Mouse (Mus musculus) thymus, postnatal 36 days (tissue): Measurements from ENCODE around the gene Rps19bp1.

Experiments used
- DNase-seq, 2 experiments: peaks; one replicate each; pipeline ENCODE4 v3.0.0; 2022; ENCODE audit warnings: mixed read lengths in 2 of 2

Gene Rps19bp1

DNA sequence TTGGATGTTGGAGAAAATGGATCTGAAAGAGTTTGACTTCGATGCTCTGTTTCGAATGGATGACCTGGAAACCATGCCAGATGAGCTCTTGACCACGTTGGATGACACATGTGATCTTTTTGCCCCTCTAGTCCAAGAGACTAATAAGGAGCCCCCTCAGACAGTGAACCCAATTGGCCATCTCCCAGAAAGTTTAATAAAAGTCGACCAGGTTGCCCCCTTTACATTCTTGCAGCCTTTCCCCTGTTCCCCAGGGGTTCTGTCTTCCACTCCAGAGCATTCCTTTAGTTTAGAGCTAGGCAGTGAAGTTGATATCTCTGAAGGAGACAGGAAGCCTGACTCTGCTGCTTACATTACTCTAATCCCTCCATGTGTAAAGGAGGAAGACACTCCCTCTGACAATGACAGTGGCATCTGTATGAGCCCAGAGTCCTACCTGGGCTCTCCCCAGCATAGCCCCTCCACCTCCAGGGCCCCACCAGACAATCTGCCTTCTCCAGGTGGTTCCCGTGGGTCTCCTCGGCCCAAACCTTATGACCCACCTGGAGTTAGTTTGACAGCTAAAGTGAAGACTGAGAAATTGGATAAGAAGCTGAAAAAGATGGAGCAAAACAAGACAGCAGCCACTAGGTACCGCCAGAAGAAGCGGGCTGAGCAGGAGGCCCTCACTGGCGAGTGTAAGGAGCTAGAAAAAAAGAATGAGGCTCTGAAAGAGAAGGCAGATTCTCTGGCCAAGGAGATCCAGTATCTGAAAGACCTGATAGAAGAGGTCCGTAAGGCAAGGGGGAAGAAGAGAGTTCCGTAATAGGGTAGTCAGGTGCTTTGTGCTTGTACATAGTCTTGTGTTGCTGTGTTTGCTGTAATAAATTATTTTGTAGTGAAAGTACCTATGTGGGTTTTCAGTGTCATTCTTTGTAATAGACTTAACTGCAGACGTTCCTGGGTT lies 7.2 kb downstream of the Rps19bp1 start:
- DNase-seq = no peak

DNA sequence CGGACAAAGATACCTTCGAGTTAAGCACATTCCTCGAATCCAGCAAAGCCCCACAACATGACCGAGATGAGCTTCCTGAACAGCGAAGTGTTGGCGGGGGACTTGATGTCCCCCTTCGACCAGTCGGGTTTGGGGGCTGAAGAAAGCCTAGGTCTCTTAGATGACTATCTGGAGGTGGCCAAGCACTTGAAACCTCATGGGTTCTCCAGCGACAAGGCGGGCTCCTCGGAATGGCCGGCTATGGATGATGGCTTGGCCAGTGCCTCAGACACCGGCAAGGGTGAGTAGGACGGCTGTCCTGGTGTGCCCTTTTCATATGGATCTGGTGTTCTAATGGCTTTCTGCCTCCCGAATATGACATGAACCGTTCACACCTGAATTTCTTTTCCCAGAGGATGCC lies 7.9 kb downstream of the Rps19bp1 start:
- no peak for DNase-seq

DNA sequence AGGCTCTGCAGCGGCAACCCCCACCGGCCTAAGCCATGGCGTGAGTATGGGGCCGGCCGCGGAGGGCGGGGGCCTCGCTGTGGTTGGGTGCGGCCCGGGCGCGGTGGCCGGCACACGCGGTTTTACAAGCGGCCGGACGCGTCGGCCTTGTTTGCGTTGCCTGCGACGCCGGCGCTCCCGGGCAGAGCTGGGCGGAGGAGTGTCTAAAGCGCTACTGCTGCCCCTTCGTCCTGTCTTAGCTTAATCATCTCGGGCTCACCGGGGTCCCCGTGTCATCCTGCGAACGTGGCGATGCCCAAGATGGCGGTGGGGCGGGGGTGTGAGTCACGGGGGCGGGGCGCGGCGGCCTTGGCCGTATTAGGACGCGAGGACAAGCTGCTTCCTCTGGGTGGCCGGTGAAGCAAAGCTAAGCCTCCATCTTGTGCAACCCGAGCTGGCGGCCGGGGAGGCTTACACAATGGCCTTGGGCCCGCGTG lies 8.4 kb downstream of the Rps19bp1 start:
- DNase-seq = peak in 1 of 2 experiments; percentile 64

DNA sequence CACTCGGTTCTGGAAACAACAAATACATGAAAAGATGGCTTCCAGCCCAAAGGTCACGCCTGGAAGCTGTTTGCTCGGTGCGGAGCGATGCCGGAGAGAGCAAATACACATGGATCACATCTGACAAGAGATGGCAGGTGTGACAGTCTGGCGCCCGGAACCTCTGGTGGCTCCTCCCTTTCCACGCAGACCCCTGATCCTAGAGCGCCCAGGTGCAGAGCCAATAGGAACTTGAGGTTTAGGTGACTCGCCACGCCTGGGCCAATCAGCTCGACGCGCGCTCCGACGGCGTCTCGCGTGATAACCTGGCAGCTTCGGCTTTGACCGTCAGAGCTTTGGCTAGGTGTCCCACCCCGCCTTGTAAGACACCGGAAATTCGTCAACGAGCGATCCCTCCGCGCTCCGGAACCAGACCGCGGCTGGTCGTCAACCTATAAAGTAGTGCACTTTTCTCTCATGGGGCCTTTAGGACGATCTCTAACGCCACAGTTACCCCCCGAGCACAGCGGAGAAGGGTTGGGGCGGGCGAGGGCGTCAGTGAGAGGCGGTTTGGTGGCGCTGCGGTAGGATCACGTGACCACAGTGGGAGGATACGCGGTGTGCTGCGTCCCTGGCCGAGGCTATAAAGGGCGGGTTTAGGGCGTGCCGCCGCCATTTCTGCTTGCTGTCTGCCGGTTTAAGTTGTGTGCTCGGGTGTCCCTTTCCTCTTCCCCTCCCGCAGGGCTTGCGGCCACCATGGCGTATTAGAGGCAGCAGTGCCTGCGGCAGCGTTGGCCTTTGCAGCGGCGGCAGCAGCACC lies 9.1 kb downstream of the Rps19bp1 start, which contains the start of gene Atf4:
Atf4 (plus strand) TSS at position 338 of the 799 bp plus-strand sequence.
- DNase-seq = peak; percentile 96 to 98

DNA sequence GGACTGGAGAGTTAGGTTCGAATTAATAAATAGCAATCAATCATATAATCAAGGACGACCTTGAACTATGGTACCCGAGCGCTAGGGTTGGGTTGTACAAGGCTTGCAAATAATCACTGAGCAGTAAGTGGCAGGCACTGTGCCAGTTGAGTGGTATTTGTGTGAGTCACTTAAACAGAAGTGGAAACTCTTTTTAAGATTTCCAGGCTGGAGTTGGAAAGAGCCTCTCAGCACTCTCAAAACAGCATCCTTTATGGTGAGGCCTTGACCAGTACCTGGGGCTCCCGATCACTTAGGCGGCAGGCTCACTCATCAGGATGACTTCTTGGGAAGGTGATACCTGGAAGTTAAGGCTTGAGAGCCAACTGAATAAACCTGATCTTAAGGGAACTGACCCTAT lies 9.9 kb downstream of the Rps19bp1 start:
- DNase-seq = no peak

DNA sequence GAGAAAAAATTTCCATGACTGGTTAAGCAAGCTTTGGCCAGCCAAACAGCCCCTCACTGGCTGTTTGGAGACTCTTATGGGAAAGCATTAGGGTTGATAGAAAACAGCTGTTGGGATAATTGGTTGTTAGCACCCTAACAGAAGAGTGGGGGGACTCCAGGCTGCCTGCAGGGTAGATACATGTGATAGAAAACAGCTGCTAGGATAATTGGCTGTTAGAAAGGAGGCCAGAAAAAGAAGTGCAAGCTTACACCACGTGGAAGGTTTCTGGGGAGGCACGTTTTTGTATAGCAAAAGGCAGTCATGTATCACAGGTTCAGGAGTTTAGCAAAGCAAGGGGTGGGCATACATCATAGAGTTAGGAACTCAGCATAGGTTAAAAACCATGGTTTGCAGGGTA lies 10.6 kb downstream of the Rps19bp1 start:
- no peak for DNase-seq

DNA sequence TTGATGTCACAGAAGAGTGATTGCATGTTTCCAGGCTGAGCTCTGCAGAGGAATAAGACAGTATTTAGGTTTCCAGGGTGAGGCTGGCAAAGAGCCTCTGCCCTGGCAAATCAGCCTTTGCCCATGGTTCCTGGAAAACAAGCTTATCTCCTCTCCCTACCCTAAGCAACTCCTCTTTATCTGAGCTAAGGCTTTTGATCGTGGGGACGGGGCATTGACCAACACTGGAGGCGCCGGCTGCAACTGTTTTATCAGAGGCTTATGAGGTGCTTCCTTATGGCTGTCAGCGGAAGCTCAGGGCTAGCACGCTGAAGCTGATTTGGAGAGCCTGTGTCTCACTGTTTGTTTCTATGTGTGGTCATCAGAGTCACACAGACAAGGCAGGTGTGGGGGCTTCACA lies 13.5 kb downstream of the Rps19bp1 start:
- no peak for DNase-seq

DNA sequence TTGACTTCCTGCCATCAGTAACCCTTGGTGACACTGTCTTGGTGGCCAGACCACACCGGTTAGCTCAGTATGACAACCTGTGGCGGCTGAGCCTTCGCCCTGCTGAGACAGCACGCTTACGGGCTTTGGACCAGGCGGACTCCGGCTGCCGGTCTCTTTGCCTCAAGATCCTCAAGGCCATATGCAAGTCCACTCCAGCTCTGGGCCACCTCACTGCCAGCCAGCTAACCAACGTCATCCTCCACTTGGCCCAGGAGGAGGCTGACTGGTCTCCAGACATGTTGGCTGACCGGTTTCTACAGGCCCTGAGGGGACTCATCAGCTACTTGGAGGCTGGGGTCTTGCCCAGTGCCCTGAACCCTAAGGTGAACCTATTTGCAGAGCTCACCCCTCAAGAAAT lies 14.4 kb downstream of the Rps19bp1 start:
- no peak for DNase-seq

DNA sequence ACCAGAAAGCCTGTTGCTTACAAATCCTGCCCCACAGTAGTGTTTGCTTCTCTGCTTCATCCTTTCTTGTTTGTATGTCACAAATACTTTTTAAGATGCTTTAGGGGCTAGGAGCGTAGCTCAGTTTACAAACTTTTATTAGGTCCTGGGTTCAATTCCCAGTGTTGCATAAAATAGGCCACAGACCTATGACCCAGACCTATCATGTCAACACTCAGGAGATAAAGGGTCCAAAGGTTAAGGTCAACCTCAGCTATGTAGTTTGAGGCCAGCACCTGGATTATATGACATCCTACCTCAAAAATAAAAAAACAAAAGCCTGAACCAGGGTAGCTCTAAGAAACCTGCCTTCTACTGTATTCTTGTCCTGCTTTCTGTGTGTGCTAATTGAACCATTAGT lies 15.5 kb downstream of the Rps19bp1 start:
- DNase-seq = no peak

DNA sequence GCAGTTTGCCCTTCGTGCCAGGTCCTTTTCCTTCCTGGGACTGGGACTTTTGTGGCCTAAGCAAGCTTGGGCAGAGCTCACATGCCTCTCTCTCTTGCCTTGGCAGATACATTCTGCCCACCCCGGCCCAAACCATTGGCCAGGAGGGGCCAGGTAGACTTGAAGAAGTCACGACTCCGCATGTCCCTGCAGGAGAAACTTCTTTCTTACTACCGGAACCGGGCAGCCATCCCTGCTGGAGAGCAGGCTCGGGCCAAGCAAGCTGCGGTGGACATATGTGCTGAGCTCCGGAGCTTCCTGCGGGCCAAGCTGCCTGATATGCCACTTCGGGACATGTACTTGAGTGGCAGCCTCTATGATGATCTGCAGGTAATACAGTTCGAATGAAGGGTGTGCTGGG lies 16.0 kb downstream of the Rps19bp1 start:
- DNase-seq = no peak

DNA sequence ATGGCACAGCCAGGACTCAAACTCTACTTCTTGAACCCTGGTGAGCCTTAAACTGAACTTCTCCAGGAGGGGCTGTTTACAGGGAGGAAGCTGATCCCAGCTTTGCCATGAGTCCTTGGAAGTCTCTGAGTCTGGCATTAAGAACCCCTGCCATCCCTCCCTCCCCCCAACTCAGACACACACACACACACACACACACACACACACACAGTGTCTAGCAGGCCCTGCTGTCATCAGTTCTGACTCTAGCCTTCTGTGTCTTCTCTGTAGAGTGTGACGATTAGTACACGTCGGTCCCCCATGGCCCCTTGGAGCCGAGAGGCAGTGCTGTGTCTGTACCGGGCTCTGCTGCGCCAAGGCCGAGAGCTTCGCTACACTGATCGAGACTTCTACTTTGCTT lies 28.6 kb downstream of the Rps19bp1 start, which contains the start of gene AC140267.1:
AC140267.1 (plus strand) TSS at position 301 of the 400 bp plus-strand sequence.
- DNase-seq = no peak

DNA sequence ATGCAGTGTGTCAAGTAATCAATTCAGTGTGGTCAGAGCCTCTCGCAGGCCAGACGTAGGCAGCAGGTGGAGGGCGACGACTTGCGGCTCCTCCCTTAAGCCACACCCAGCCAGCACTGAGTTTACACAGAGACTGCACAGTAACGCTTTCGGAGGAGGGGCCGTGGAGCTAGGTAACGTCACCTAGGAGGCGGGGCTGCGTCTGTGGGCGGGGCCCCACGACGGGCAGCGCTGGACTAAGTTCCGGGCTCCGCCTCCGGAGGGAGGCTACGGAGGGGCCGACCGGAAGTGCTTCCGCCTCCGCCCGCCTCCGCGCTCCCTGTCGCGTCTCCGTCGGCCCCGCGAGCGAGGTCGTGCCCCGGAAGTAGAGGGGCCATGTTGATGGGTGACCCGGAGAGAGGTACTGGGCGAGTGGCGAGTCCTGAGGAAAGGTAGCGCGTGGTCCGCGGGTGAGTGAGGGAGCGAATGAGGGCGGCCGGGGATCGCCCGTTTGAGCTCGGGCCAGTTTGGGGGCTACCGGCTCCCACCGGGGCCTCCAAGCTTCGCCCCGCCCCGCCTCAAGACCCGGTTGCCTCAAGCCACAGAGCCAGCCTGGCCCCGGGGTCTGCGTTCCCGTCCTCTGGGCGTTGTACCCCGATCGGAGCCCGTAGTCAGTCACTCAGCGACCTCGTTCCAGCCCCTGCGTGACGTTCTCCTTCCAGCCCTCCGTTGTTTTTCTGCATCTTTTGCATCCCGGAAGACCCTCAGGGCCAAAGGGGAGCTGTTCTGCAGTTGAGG lies 30.2 kb downstream of the Rps19bp1 start, which contains the start of gene Mief1:
Mief1 (plus strand) TSS at position 286 of the 777 bp plus-strand sequence.
- DNase-seq = peak; percentile 99

DNA sequence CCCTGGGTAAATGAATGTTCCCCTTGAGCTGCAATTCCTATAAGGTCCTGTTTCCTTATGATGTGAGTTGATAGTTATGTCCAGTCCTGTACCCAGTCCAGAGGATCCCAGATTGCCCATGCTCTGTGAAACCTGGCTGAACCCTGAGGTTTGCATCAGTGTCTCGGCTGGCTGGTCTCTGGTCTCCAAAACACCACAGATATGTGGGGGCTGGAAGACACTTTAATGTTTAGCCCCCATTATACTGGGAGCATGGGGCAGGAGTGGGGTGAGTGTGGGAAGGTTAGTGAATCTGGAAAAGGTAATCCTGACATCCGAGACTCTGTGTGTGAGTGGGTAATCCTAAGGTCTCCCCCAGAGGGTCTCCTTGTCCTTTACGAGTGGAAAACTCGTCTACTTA lies 31.1 kb downstream of the Rps19bp1 start:
- no peak for DNase-seq

DNA sequence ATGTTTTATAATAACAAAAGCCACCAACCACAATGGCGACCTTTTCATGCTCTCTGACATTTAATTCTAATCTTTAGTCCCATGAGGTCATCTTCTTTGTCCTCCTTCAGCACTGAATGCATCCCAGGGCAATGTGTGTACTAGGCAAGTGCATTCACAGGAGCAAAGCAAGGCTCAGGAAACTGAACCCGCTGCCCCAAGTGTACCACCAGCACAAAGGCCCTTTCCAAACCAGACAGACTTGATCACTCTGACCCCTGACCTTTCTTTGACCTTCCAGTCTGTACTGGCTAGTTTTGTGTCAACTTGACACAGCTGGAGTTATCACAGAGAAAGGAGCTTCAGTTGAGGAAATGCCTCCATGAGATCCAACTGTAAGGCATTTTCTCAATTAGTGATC lies 31.8 kb downstream of the Rps19bp1 start:
- no peak for DNase-seq

DNA sequence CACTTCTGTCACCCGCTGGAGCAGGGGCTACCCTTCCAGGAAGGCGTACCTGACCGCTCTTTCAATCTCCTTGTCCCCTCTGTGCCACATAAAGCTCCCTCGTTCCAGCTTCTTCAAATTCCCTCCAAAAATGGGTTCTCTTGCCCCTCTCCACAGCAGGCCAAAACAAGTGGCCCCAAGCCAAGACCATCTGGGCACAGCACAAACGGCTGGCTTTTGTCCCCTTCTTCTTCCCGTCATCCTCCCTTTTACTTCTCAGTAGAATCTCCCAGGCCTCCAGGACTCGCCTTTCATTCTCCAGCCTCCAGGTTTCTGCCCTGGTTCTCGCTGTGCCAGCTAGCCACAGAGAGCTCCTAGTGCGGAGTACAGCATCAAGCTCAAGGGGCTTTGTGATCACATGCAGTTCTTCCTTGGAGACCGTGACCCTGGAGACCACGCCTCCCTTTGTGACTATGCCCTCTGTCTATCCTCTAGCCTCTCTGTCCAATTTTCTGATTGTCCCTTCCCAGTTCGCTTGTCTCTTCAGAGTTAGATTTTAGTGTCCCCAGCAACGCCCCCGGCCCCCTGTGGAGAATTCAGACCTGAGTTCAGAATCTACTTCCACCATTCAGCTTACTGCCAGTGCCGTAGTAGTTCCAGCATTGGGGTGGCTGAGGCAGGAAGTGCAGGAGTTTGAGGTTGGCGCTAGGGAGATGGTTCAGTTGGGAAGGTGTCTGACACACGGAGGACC lies 35.9 kb downstream of the Rps19bp1 start:
- no peak for DNase-seq

DNA sequence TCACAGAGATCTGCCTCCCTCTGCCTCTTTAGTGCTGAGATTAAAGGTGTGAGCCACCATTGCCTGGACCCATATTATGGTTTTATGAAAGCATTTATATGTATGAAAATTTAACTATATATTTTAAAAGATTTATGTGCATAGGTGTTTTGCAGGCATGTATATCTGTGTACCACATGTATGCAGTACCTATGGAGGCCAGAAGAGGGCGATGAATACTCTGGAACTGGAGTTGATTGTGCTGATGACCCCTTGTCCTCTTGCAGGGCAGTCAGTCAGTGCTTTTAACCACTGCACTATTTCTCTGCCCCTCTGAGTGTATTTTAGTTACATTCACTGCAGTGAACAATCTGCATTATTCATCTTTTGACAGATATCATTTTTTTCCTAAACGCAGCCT lies 38.3 kb downstream of the Rps19bp1 start:
- peak; percentile 49 to 57 for DNase-seq

DNA sequence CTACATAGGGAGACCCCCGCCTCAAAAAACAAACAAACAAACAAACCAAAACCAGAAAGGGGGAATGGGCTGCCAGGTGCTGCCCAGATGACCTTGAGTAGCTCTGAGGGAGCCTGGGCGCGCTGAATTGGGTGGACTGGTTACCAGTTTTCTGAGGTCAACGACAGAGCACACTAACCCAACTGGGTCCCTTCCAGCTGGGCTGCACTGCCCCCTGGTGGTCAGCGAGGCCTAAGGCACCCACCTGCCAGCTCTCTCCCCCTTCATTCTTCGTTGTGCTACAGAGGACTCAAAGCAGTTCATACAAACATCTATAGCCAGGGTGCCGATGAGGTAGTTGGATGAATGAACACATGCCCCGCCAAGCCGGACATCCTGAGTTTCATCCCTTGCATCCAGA lies 38.9 kb downstream of the Rps19bp1 start:
- peak; percentile 79 to 85 for DNase-seq

DNA sequence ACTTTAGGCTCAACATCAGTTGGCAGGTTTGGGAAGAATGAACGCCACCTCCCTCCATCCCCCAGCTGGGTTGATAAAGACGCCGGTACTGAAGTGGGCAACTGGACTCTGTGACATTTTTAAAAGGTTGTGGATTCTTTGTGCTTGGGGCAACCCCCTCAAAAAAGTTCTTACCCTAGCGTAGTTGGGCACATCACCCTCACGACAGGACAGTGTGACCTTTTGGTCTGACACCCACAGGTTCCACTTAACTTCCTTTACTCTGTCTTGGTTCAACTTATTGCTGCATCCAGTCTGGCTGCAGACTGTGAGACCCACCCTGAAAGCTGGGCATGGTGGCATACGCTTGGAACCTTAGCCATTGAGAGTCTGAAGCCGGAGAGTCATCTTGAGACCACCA lies 40.4 kb downstream of the Rps19bp1 start:
- DNase-seq = no peak

DNA sequence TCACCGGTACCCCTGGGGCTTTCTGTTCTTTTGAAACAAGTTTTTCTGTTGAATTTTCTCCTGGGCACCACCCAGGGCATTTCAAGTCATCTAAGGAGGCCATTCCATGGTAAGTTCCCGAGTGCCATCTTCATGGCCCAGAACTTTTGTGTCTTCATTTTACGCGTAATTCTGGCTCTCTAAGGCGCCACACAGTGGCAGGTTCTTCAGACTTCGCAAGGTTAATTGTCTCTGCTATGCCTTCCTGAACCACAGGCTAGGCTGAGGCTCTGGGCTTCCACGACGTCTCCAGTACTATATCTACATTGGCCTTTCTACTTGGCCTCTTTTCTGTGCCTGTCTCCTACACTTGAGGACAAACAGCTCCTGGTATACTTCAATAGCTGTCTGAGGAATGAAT lies 43.1 kb downstream of the Rps19bp1 start:
- DNase-seq = no peak

DNA sequence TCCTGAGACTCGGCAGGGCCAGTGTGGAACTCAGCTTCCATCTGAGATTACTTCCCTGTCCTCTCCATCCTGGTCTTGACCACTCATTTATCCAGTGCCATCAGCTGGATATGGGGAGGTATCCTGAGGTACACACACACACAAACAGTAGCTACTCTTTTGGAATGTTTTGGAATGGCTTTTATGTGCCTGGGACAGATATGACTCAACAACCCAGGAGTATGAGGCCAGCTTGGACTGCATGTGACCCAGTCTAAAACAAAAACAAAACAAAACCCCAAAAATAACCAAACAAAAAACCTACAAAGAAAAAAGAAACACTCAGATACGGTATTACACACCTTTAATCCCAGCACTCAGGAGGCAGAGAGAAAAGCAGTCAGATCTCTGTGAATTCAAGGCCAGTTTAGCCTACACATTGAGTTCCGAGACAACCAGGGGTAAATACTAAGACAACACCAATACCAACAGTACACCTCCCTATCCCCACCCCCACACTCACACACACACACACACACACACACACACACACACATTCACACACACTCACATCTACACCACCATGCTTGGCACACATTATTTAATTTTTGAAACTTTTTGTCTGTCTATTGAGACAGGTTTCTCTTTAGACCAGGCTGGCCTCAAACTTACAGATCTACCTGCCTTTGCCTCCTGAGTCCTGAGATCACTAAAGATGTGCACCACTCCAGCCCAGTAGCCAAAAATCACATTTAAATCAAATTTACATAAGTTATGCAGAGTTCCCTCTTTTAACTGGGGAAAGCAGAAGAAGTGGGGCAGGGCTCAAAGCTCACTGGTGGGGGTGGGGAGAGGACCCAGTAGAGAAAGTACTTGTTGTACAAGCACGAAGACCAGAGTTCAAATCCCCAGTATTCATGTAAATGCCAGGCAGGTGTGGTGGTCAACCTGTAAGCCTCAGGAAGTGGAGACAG lies 44.1 kb downstream of the Rps19bp1 start:
- no peak for DNase-seq

DNA sequence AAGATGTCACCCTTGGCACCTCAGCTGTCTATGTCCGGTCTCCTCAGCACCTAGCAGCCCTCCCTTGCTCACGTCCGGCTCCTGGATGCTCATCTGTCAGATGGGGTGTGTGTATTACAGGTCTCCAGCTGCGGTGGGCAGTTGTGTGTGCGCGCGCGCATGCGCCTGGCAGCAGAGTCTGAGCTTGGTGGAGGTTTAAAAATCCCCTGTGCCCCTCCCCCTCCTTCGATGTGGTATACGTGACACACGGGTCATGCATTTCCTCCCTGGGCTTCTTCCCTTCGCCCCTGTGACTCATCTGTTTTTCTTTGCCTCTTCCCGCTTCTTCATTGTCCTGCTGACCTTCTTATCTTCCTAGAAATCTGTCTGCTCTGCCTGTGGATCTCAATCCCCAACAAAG lies 44.9 kb downstream of the Rps19bp1 start:
- DNase-seq = peak; percentile 52 to 68
